Mouse (Mus musculus): ENCODE measurements around the gene Elovl7. TPM values are rescaled to one million over a fixed set of nuclear protein-coding genes. Genes with fewer than 3 reads are reported as not detected.

Elovl7 gene
- polyA plus RNA-seq (2017; shearing (Covaris generic)) = 0.52 TPM

GRCm38 (mm10) chr13:108214081-108214484 lies at the start of gene Elovl7:
Elovl7 (plus strand) TSS chr13:108214404.

DNA sequence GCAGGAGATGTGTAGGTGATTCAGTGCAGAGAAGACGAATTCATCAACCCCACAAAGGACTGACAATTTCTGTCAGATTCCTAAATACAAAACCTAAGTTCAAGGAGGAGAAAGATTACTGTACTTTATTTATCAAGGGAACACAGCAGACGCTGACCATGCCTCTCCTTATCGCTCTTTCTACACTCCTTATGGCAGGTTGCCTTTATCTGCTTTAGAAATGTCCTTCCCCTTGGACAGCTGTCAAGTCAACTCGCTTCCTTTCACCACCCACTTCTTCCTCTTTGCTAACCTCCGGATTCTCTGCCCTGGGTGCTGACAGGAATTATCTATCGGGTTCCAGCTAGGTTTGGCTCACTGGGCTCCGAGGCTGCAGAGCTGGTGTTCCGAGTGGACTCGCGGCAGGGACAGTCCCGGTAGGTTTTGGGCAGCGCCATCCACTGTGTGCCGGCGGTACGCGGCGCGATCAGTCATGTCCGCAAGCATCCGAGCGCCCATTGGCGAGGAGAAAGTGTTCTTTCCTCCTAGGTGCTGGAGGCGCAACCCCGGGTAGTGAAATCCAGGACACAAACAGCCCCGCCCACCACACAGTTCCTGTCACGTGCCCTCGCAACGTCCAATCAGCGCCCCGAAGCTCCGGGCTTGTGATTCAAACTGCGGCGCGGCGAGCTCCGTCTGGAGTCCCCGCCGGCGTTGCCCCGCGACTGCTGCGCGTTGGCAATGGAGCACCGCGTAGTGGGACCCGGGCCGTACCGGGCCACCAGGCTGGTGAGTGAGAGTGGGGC lies 101.7 kb downstream of the Elovl7 start, which contains the start of gene Depdc1b:
Gene Depdc1b (plus strand): TSS at position 631 of the 785 bp plus-strand sequence.

Other genes with a start within 250 kb of the Elovl7 start
- 69.6 TPM for gene Smim15, start 170.0 kb upstream of the Elovl7 start, polyA plus RNA-seq (2017; shearing (Covaris generic))
- 19.1 TPM for gene Ndufaf2, start 55.8 kb upstream of the Elovl7 start, polyA plus RNA-seq (2017; shearing (Covaris generic))
- 22.5 TPM for gene Ercc8, start 55.7 kb upstream of the Elovl7 start, polyA plus RNA-seq (2017; shearing (Covaris generic))
- gene Depdc1b, start 101.9 kb downstream of the Elovl7 start, polyA plus RNA-seq (2017; shearing (Covaris generic)) = 1.7 TPM
- gene Pde4d, start 235.5 kb downstream of the Elovl7 start, polyA plus RNA-seq (2017; shearing (Covaris generic)) = 4.1 TPM